Mouse (Mus musculus): ENCODE results near the gene Nedd9. TPM values are rescaled to one million over a fixed set of nuclear protein-coding genes. Genes with fewer than 3 reads are reported as not detected.
"Not testable (repeated sequence)": the region's sequence is repeated elsewhere in the genome, so short reads cannot be mapped to it uniquely, and the experiment has no call there.

Gene Nedd9
- polyA plus RNA-seq, 1 experiment from 2014 or later, result 15.8 TPM

DNA sequence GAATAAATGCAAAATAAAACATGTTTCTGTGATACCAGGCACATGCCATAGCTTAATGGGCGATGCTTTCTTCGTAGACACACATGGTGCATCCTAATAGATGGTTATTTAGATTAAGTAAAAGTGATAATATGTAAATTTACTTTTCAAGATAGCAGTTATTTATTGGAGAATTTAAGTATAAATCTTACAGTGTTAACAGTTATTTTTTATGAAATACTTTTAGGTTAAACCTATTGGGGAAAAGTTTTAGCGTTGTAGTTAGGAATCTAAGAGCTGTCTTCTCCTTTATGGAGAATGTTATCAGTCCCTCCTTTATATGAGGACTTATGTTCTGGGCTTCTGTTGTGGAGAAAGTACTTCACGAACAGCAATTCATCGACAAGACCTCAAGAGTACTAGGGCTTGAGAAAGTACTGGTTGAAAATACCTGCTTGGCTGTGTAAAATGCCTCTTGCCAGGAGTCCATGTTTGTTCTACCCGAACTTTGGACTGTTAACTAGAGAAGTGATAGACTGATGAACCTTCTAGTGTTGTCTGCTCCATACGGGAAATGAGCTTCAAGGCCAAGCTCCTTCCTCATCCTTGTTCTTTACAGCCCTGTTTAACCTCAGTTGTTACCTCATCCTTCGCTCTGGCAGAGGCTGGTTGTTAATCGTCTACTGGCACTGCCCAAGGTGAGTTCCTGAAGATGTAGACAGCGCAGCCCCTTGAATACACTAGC, 213.1 kb downstream of the Nedd9 start, which contains the start of gene Gm17364:
TSS of gene Gm17364 (minus strand) at position 51 of the 724 bp plus-strand sequence.
- Histone ChIP-seq H3K4me1 (no peaks in the 10 kb centered on the region), H3K27me3 (ENCODE audit: insufficient read depth, poor library complexity, severe bottlenecking) (no peaks in the 10 kb centered on the region), H3K27ac (no peak within 1 kb of the TSS), H3K36me3 (no peaks in the 10 kb centered on the region), H3K9me3 (0 out of 2 replicates have a peak, but pooled peaks cover 4% of the 10 kb centered on the region), H3K4me3 (no peak within 1 kb of the TSS)
- DNase-seq (ENCODE audit: low spot score), result no peak
- WGBS, result 92% methylated on average over 10 of the region's 10 CpGs

GRCm38 (mm10) chr13:41267827-41268408, 219.2 kb downstream of the Nedd9 start:
- no peak for DNase-seq (ENCODE audit: low spot score)
- Histone ChIP-seq H3K9me3 (no peaks in the 10 kb centered on the region), H3K4me1 (peaks cover 10% of the 10 kb centered on the region), H3K27ac (0 out of 2 replicates have a peak overlapping the region, but pooled peaks have one; percentile 23), H3K4me3 (no peak overlapping the region), H3K27me3 (ENCODE audit: insufficient read depth, poor library complexity, severe bottlenecking) (no peaks in the 10 kb centered on the region), H3K36me3 (no peaks in the 10 kb centered on the region)
- 32% methylated on average over 7 of the region's 7 CpGs for WGBS

- Histone ChIP-seq H3K4me3 (no peak overlapping the region), H3K4me1 (peaks cover 10% of the 10 kb centered on the region), H3K9me3 (no peaks in the 10 kb centered on the region), H3K36me3 (no peaks in the 10 kb centered on the region), H3K27ac (no peak overlapping the region), H3K27me3 (ENCODE audit: insufficient read depth, poor library complexity, severe bottlenecking) (no peaks in the 10 kb centered on the region)
- no peak for DNase-seq (ENCODE audit: low spot score)
- WGBS, result 79% methylated on average over 5 of the region's 5 CpGs
Observed at GRCm38 (mm10) chr13:41263304-41264006, 223.7 kb downstream of the Nedd9 start.

DNA sequence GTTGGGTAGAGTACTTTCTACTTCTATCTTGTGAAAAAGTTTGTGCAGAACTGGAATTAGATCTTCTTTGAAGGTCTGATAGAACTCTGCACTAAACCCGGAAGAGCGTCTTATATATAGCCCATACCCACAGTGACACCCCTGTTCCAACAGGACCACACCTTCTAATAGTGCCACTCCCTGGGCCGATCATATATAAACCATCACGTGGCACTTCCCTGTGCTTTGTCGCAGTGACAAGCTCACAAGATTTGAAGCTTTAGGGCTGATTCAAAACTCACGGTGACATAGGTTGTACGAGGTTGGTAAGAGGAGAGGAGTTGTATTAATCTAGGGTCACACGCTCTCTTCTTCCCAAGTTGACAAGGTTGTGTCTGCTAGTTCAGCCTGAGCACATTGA, 225.5 kb downstream of the Nedd9 start:
- WGBS, result 91% methylated on average over 8 of the region's 8 CpGs
- H3K4me1 ChIP-seq; DNase-seq (ENCODE audit: low spot score): not testable (repeated sequence)

More for the DNA sequence above, 225.5 kb downstream of the Nedd9 start:
- H3K4me3 ChIP-seq; H3K9me3 ChIP-seq; H3K27me3 ChIP-seq (ENCODE audit: insufficient read depth, poor library complexity, severe bottlenecking); H3K27ac ChIP-seq; H3K36me3 ChIP-seq: not testable (repeated sequence)

Other genes with a start within 250 kb of the Nedd9 start
- 11.4 TPM in 2 replicates for gene Smim13, start 237.5 kb downstream of the Nedd9 start, polyA plus RNA-seq (2016; fragmentation: Nextera tagmentation; extraction: Ambion mirVana)
- gene Gm17364, start 213.4 kb downstream of the Nedd9 start, polyA plus RNA-seq (2016; fragmentation: Nextera tagmentation; extraction: Ambion mirVana), result not detected in 2 replicates
- 11.5 and 15.5 TPM in 2 replicates for gene Tmem170b, start 118.5 kb upstream of the Nedd9 start, polyA plus RNA-seq (2016; fragmentation: Nextera tagmentation; extraction: Ambion mirVana)

Measured in heart, embryonic 10.5 days (tissue).